Mouse (Mus musculus): Measurements from ENCODE around the gene Dmd. TPM values are rescaled to one million over a fixed set of nuclear protein-coding genes. Genes with fewer than 3 reads are reported as not detected.

Dmd gene
- total RNA-seq, 1 experiment from 2014 or later = 0.35 TPM

- ATAC-seq (ENCODE audit: extremely low read depth, insufficient number of reproducible peaks, low FRiP score, poor library complexity, severe bottlenecking) = no peak
Observed at GRCm38 (mm10) chrX:85193856-85194255, 2245.2 kb downstream of the Dmd start.

GRCm38 (mm10) chrX:85197688-85198087 is 2249.0 kb downstream of the Dmd start:
- ATAC-seq (ENCODE audit: extremely low read depth, insufficient number of reproducible peaks, low FRiP score, poor library complexity, severe bottlenecking) = no peak

- ATAC-seq (ENCODE audit: extremely low read depth, insufficient number of reproducible peaks, low FRiP score, poor library complexity, severe bottlenecking) = no peak
Observed at GRCm38 (mm10) chrX:85199398-85199797, 2250.7 kb downstream of the Dmd start.

- no peak for ATAC-seq (ENCODE audit: extremely low read depth, insufficient number of reproducible peaks, low FRiP score, poor library complexity, severe bottlenecking)
Observed at GRCm38 (mm10) chrX:85207001-85207400, 2258.3 kb downstream of the Dmd start.

GRCm38 (mm10) chrX:85226883-85227282 is 2278.2 kb downstream of the Dmd start:
- ATAC-seq (ENCODE audit: extremely low read depth, insufficient number of reproducible peaks, low FRiP score, poor library complexity, severe bottlenecking) = no peak

GRCm38 (mm10) chrX:85249379-85249778 is 2300.7 kb downstream of the Dmd start, which contains the start of gene Fthl17a:
Gene Fthl17a, plus strand, starts transcription at chrX:85249679.
- no peak for ATAC-seq (ENCODE audit: extremely low read depth, insufficient number of reproducible peaks, low FRiP score, poor library complexity, severe bottlenecking)

Data from neutrophil, adult 5-6 weeks (primary cell).